Mouse (Mus musculus) E14TG2a.4 (cell line): ENCODE data around the gene Tgm2.

ENCODE experiments used
- H3K27me3 ChIP-seq: 2 replicates; pipeline ENCODE4 v1.6.1; 2014; ENCODE audit warnings: low read length, control low read depth; ENCODE audit not compliant: insufficient read depth
- H3K36me3 ChIP-seq: 2 replicates; pipeline ENCODE4 v1.6.1; 2014; ENCODE audit warnings: low read length, control low read depth; ENCODE audit not compliant: insufficient read depth
- H3K4me1 ChIP-seq: replicated peaks from 2 replicates; pipeline ENCODE4 v1.6.1; 2014; ENCODE audit warnings: low read depth, low read length, control low read depth
- H3K4me3 ChIP-seq: replicated peaks from 2 replicates; pipeline ENCODE4 v1.5.1; 2014; ENCODE audit warnings: mild to moderate bottlenecking, low read length
- H3K9me3 ChIP-seq: 2 replicates; pipeline ENCODE4 v1.6.1; 2014; ENCODE audit warnings: low read length, control low read depth
- CTCF ChIP-seq: conservative IDR thresholded peaks from 2 replicates; pipeline ENCODE4 v1.5.1; 2014; ENCODE audit warnings: low read length
- NANOG ChIP-seq: IDR thresholded peaks from 2 replicates; pipeline ENCODE4 v1.6.1; 2014; ENCODE audit warnings: borderline replicate concordance, low read length, mixed read lengths
- POU5F1 ChIP-seq: IDR thresholded peaks from 2 replicates; pipeline ENCODE4 v1.6.1; 2014; ENCODE audit warnings: low read length, borderline replicate concordance

The Tgm2 gene

GRCm38 (mm10) chr2:158130391-158130986 lies 15.7 kb downstream of the Tgm2 start:
- TF ChIP-seq CTCF, result no peak
- TF ChIP-seq POU5F1, result no peak
- no peak for TF ChIP-seq NANOG
- no peak overlapping the region for H3K4me3 ChIP-seq
- no peaks in the 10 kb centered on the region for H3K36me3 ChIP-seq
- H3K4me1 ChIP-seq, result peaks cover 15% of the 10 kb centered on the region; the same call in 1 of the 2 replicates
- H3K27me3 ChIP-seq, result 0 out of 2 replicates have a peak, but pooled peaks cover 2% of the 10 kb centered on the region
- no peaks in the 10 kb centered on the region for H3K9me3 ChIP-seq

GRCm38 (mm10) chr2:158129291-158130002 lies 16.8 kb downstream of the Tgm2 start:
- TF ChIP-seq CTCF (no peak), POU5F1 (no peak), NANOG (no peak)
- no peaks in the 10 kb centered on the region for H3K36me3 ChIP-seq
- H3K27me3 ChIP-seq, result no peaks in the 10 kb centered on the region
- H3K4me3 ChIP-seq, result no peak overlapping the region
- H3K4me1 ChIP-seq, result peaks cover 15% of the 10 kb centered on the region; the same call in 1 of the 2 replicates
- H3K9me3 ChIP-seq, result no peaks in the 10 kb centered on the region

GRCm38 (mm10) chr2:158128461-158129130 lies 17.6 kb downstream of the Tgm2 start:
- Histone ChIP-seq H3K36me3 (no peaks in the 10 kb centered on the region), H3K27me3 (no peaks in the 10 kb centered on the region), H3K9me3 (no peaks in the 10 kb centered on the region), H3K4me3 (no peak overlapping the region), H3K4me1 (peaks cover 15% of the 10 kb centered on the region; the same call in 1 of the 2 replicates)
- no peak for TF ChIP-seq POU5F1
- no peak for TF ChIP-seq NANOG
- no peak for TF ChIP-seq CTCF

- Histone ChIP-seq H3K36me3 (no peaks in the 10 kb centered on the region), H3K4me1 (peaks cover 15% of the 10 kb centered on the region; the same call in 1 of the 2 replicates), H3K27me3 (no peaks in the 10 kb centered on the region), H3K4me3 (no peak overlapping the region), H3K9me3 (no peaks in the 10 kb centered on the region)
- TF ChIP-seq POU5F1, result no peak
- TF ChIP-seq CTCF, result no peak
Measured at GRCm38 (mm10) chr2:158127872-158128271, 18.4 kb downstream of the Tgm2 start.

GRCm38 (mm10) chr2:158127245-158127644 lies 19.0 kb downstream of the Tgm2 start:
- TF ChIP-seq POU5F1 (no peak), CTCF (no peak), NANOG (no peak)
- Histone ChIP-seq H3K4me1 (peaks cover 15% of the 10 kb centered on the region; the same call in 1 of the 2 replicates), H3K36me3 (no peaks in the 10 kb centered on the region), H3K4me3 (no peak overlapping the region), H3K27me3 (no peaks in the 10 kb centered on the region), H3K9me3 (no peaks in the 10 kb centered on the region)

DNA sequence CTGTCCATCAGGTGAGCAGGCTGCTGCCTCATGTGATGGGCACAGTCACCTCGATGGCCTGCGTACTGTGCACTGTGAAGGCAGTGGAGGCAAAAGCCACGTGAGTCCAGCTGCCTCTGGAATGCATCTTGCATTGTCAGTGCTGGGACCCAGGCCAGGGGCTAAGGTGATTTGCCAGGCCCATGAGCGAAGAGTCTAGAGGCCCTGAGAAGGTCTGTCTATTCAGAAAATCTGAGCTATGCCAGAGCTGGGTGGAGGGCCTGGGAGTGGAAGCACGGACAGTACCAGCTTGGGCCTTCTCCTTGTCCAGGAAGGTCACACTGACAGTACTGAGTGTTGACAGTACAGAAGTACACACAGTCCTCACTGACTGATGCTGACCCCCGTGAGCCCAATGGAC lies 23.4 kb downstream of the Tgm2 start:
- no peaks in the 10 kb centered on the region; the same call in 1 of the 2 replicates for H3K27me3 ChIP-seq
- no peaks in the 10 kb centered on the region for H3K9me3 ChIP-seq
- H3K4me1 ChIP-seq, result no peaks in the 10 kb centered on the region
- TF ChIP-seq NANOG, result no peak
- TF ChIP-seq CTCF, result no peak
- TF ChIP-seq POU5F1, result no peak
- no peak overlapping the region for H3K4me3 ChIP-seq
- H3K36me3 ChIP-seq, result no peaks in the 10 kb centered on the region

DNA sequence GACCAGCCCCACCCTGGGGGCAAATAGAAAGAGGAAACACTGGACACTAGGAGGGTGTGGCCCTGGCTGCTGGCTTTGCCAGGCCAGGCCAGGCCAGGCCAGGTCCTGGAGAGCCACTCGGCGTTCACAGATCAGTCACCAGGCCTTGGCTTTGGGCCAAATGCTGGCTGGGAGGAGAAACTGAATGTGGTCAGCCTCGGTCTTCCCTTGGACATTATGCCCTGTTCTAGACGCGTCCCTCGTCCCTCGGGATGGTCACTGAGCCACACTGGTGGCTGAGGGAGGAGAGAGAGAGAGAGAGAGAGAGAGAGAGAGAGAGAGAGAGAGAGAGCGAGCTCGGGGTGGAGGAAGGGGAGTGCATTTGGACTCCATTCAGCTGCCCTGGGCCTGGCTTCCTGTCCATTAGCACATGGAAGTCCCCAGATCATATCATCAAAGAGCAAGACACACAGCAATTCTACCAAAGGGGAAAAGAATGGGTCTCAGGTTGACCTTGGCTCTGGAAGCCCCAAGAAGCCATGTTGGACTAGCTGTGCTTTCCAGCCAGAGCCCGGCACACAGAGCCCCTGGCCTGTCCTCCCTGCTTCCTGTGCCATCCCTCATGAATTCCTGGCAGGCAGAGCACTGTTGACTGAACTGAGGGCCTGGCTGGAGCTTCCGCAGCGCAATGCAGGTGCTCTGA lies 24.4 kb downstream of the Tgm2 start:
- Histone ChIP-seq H3K27me3 (no peaks in the 10 kb centered on the region; the same call in 1 of the 2 replicates), H3K36me3 (no peaks in the 10 kb centered on the region), H3K4me1 (peaks cover 3% of the 10 kb centered on the region; the same call in 1 of the 2 replicates), H3K9me3 (no peaks in the 10 kb centered on the region), H3K4me3 (no peak overlapping the region)
- TF ChIP-seq CTCF, result no peak
- no peak for TF ChIP-seq NANOG
- no peak for TF ChIP-seq POU5F1

- no peaks in the 10 kb centered on the region for H3K9me3 ChIP-seq
- no peak overlapping the region for H3K4me3 ChIP-seq
- no peaks in the 10 kb centered on the region; the same call in 1 of the 2 replicates for H3K27me3 ChIP-seq
- H3K36me3 ChIP-seq, result no peaks in the 10 kb centered on the region
- no peak for TF ChIP-seq CTCF
- no peak for TF ChIP-seq NANOG
- no peak for TF ChIP-seq POU5F1
- H3K4me1 ChIP-seq, result peaks cover 7% of the 10 kb centered on the region; the same call in 1 of the 2 replicates
Measured at GRCm38 (mm10) chr2:158120868-158121267, 25.4 kb downstream of the Tgm2 start.
